Mouse (Mus musculus) right cerebral cortex, adult 2 months (tissue): ENCODE results near the gene Gli3.

ENCODE experiments used
- DNase-seq, 2 experiments: peaks; one replicate each; pipeline ENCODE4 v3.0.0; 2021 to 2022; ENCODE audit warnings: low spot score in 2 of 2

Gene Gli3

GRCm38 (mm10) chr13:15488065-15488464, 25.0 kb downstream of the Gli3 start:
- DNase-seq: no peak

- peak in 1 of 2 experiments; percentile 5 for DNase-seq
Measured at GRCm38 (mm10) chr13:15495820-15496219, 32.8 kb downstream of the Gli3 start.

- no peak for DNase-seq
Measured at GRCm38 (mm10) chr13:15498338-15498737, 35.3 kb downstream of the Gli3 start.

DNA sequence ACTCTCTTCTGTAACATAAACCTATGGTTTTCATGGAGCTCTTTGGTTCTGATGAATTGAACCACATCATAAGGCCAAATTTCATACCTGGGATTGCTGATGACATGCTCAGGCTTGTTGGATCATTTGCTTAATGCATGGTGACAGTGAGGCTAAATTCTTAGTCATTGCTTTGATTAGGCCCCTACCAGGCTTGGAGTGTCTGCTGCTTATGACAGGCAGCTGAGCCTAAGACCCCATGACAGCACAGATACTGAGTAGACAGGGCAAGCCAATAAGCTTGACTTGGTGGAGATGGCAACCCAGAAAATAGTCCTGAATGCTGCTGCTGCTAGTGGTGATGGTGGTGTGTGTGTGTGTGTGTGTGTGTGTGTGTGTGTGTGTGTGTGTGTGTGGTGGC, 47.9 kb downstream of the Gli3 start:
- DNase-seq: no peak

GRCm38 (mm10) chr13:15513114-15513513, 50.1 kb downstream of the Gli3 start:
- no peak for DNase-seq

- DNase-seq: no peak
Measured at GRCm38 (mm10) chr13:15514082-15514481, 51.0 kb downstream of the Gli3 start.

- no peak for DNase-seq
Measured at GRCm38 (mm10) chr13:15517048-15517760, 54.2 kb downstream of the Gli3 start.

- DNase-seq: no peak
Measured at GRCm38 (mm10) chr13:15520353-15520752, 57.3 kb downstream of the Gli3 start.

DNA sequence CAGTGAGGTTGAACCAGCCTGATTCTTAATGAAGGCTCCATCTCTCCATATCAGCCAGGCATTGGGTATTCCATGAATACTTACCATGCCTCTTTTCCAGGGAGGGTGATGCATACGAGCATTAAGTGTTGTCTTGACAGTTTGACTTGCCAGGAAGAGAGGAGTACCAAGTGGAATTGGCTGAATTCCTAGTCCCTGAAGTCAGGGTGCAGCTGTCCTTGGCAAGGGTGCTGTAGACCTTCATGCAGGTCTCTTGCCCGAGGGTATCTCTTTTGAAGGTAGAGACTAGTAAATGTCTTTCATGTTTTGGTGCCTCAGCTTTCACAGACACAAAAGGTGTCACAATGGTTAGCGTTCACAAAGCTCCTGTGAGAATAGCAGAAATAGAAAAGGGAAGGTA, 59.1 kb downstream of the Gli3 start:
- DNase-seq: no peak

- DNase-seq: no peak
Measured at GRCm38 (mm10) chr13:15524208-15524607, 61.2 kb downstream of the Gli3 start.

DNA sequence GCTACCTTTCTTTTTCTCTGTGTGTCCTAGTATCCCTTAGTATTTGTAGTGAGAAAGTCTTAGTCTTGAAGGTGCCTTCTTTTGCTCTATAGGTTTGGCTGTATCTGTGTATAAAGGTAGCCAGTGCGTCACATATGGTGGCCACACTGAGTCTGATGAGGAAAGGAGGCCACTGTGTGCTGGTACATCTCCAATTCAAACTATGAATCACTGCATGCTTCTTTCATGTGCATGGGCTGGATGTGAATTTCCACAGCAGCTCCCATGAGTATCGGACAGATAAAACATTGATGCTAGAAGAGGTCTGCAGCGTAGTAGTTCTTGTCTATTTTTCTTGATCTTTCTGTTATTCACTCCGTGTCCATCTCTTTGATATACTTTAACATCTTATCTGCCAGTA, 63.7 kb downstream of the Gli3 start:
- no peak for DNase-seq

DNA sequence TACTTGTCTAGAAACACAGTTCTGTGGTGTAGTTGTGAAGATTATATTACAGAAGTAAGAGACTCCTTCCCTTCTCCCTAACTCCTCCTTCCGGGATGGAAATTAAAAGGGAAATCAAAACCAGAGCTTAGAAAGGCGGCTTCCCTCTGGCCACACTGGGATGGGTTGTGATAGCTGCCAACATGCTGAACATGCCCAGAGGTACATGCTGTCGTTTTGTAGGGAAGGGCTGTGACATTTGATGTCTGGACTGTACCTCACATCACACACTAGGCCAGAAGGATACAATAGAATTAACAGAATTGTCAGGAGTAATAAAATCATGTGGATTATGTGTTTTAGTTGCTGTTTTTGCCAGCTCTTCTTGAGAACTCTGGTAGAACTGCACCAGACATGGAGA, 68.5 kb downstream of the Gli3 start:
- DNase-seq: no peak

GRCm38 (mm10) chr13:15537206-15537605, 74.2 kb downstream of the Gli3 start:
- no peak for DNase-seq

GRCm38 (mm10) chr13:15537611-15538010, 74.6 kb downstream of the Gli3 start:
- no peak for DNase-seq

GRCm38 (mm10) chr13:15538389-15538788, 75.4 kb downstream of the Gli3 start:
- DNase-seq: no peak

- DNase-seq: no peak
Measured at GRCm38 (mm10) chr13:15542053-15542452, 79.0 kb downstream of the Gli3 start.

DNA sequence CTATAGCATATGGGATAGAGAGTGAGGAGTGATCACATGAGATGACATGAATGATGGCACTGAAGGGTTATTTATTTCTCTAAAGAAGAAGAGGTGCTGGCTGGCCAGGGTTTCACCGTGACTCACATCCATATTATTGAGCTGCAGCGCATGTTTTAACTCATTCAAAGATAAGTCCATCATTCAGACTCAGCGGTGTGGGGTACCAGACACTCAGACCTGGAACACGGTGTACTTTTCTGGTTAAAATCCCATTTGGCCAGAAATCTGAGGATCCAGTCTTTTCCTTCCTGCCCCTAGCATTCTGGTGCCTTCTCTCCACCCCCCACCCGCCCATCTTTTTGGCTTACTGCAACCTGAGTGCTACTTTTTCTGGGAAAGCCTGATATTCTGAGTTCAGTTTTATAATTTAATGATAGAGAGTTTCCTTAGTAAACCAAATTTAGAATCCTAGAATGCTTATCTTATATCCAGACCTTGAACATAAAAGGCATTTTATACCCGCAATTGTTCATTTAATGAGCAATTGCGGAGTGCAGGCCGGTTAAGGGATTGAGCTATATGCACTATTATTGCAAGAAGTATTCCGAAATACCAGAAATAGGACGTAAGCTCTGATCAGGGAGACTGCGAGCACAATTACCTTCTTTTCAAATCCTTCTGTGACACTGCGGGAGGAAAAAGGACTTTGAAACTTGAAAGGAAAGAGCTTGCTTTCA, 80.3 kb downstream of the Gli3 start:
- no peak for DNase-seq

DNA sequence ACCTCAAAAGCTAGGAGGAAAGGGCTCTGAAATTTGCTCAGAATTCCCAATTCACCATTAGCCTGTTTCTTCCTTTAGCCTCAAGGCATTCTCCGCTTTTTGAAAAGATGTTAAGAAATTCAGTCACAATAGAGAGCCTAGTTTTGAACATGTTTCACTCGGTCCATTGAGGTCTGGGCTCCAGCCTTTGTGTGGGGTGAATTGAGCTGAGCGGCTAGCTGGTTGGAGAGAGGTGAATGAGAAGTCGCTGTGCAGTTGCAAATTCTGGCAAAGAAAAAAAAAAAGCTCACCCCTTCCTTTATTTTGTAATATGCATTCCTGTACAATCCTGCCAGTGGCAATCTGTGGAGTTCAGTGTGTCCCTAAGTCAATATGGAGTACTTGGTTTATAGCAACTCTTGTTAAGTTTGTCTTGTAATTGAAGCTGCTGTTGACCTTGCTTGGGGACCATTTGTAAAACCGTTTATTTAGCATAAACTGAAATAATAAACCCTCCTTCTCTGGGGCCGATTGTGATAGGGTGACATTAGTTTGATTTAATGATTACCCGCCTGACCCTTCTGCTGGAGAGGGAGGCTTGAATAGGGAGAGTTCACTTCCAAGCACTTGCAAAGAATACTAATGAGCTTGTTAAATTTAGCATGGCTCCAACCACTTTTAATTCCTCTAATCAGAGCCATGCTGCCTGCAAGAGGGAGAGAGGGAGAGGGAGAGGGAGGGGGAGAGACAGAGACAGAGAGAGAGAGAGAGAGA, 81.0 kb downstream of the Gli3 start:
- no peak for DNase-seq

DNA sequence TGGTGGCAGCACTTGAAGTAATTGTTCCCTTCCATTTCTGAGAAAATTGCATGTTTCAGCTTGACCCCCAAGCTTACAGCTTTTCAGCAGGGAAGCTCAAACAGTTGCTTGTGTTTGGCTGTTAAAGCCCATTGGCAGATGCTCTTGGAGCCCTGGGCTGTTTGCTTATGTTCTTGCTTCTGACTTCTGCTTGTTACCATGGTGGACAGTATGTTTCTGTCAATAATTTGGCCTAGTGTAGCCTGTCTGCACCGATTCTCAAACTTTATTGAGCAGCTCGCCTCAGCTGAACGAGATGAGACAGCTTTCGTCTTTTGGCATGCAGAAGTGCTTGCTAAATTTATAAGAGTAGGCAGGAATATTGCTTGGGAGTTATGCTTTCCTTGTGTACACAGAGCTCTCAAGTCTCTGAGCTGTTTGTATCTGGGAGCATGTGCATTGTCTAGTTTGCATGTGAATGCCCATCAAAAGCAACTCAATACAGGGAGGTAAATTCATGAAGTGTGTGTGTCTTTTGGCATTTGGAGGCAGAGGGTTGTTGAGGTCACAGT, 82.4 kb downstream of the Gli3 start:
- DNase-seq: peak; percentile 13 to 29

- no peak for DNase-seq
Measured at GRCm38 (mm10) chr13:15546258-15546657, 83.2 kb downstream of the Gli3 start.

DNA sequence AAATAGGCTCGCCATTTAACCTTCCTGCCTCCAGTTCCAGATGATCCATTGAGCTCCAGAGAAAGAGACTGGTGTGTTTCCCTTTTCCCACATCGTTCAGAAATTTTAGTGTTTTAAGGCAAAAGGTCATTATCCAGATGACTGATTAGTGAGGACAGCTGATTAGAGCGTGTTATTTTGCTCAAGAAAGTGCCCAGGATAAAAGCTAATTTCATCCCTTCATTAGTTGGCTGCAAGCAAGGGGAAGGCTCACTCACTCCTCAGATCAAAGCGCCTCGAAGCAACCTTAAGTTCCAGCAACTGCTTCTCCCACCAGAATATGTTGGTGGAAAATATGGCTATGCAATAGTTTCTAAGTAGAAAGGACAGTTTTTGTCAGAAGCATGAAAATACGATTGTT, 86.4 kb downstream of the Gli3 start:
- DNase-seq: no peak

- no peak for DNase-seq
Measured at GRCm38 (mm10) chr13:15550027-15550602, 87.1 kb downstream of the Gli3 start.
